Mouse (Mus musculus): ENCODE data around the gene Rab3il1. TPM values are rescaled to one million over a fixed set of nuclear protein-coding genes. Genes with fewer than 3 reads are reported as not detected.

The Rab3il1 gene
- polyA plus RNA-seq (2015; fragmentation: Nextera tagmentation; extraction: Ambion mirVana): 74.9 and 80.9 TPM in 2 replicates

DNA sequence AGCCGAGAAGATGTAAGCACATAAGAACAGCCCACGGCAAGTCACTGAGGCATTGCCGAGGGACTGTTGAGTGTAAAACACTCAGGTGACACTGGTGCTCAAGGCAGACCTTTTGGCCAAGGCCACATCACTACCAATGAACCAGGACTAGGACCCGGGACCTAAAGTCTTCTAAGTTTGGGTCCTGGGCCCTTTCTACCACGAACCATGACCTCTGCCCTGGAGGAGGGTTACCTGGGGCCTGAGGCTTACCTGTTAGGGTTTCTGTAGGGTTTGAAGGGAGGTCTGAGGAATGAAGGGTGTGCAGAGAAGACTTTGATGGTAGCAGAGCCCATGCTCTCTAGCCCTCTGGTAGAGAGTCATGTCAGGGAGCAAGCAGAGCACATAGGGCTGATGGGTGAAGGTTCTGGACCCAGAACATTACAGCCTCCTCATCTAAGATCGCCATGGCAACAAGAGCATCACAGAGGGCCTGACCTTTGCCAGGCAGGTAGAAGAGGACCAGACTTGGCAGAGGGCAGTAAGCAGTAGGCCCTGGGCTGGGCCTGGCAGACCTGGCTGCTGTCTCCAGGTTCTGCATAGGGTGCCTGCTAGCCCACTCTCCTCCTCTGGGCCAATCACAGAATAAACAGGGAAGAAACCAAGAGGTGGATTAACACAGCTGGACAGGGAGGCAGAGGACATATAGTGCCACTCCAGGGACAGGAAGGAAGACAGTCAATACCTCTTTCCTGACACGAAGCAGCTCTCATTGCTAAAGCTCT, at the start of gene Rab3il1, which contains the start of gene Best1:
TSS of gene Rab3il1 (plus strand) at position 464 of the 764 bp plus-strand sequence.
TSS of gene Best1 (minus strand) at position 428 of the 764 bp plus-strand sequence.
- no peaks in the 10 kb centered on the region for H3K27me3 ChIP-seq (ENCODE audit: insufficient read depth, low read length)
- H3K4me2 ChIP-seq (ENCODE audit: low read depth, low read length): no peak within 1 kb of the TSS
- H3K27ac ChIP-seq (ENCODE audit: low read depth): no peak within 1 kb of the TSS
- no peaks in the 10 kb centered on the region for H3K4me1 ChIP-seq (ENCODE audit: insufficient read depth)
- no peak within 1 kb of the TSS for H3K9ac ChIP-seq (replicated peaks)
- H3K9me3 ChIP-seq (ENCODE audit: low read length): 0 out of 2 replicates have a peak, but pooled peaks cover 3% of the 10 kb centered on the region
- TF ChIP-seq EP300 (IDR thresholded peaks at IDR 0.05; ENCODE audit: low read depth) (no peak), CTCF (IDR thresholded peaks at IDR 0.05; ENCODE audit: low read depth) (no peak)
- no peak within 1 kb of the TSS for H3K4me3 ChIP-seq (ENCODE audit: low read depth, low read length)
- WGBS (ENCODE audit: insufficient replicate concordance): 76% methylated on average over 7 of the region's 7 CpGs
- DNase-seq: no peak
- no peaks in the 10 kb centered on the region for H3K36me3 ChIP-seq (replicated peaks; ENCODE audit: insufficient read depth, low read length)
- ATAC-seq: no peak

DNA sequence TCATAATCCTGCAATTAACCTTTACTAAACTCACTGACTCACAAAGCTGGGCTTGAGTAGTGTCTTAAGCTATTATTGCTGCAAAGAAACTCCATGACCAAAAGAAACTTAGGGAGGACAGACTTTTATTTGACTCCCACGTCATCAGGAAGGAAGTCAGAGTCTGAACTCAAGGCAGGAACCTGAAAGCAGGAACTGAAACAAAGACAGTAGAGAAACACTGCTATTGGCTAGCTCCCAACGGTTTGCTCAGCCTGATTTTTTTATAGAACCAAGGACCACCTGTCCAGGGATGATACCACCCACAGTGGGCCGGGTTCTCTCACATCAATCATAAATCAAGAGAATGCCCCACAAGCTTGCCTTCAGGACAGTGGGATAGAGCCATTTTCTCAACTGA, 49.1 kb upstream of the Rab3il1 start:
- TF ChIP-seq CTCF (IDR thresholded peaks at IDR 0.05; ENCODE audit: low read depth) (no peak), EP300 (IDR thresholded peaks at IDR 0.05; ENCODE audit: low read depth) (no peak)
- DNase-seq (peak; percentile 13), ATAC-seq (no peak)
- H3K4me3 ChIP-seq (ENCODE audit: low read depth, low read length): no peak overlapping the region
- H3K27ac ChIP-seq (ENCODE audit: low read depth): peak overlapping the region; percentile 53; the same call in 1 of the 2 replicates
- no peaks in the 10 kb centered on the region for H3K9me3 ChIP-seq (ENCODE audit: low read length)
- H3K4me2 ChIP-seq (ENCODE audit: low read depth, low read length): no peak overlapping the region
- H3K27me3 ChIP-seq (ENCODE audit: insufficient read depth, low read length): no peaks in the 10 kb centered on the region
- H3K36me3 ChIP-seq (replicated peaks; ENCODE audit: insufficient read depth, low read length): no peaks in the 10 kb centered on the region
- 59% methylated on average over 3 of the region's 3 CpGs for WGBS (ENCODE audit: insufficient replicate concordance)
- no peak overlapping the region for H3K9ac ChIP-seq (replicated peaks)
- H3K4me1 ChIP-seq (ENCODE audit: insufficient read depth): peaks cover 42% of the 10 kb centered on the region

DNA sequence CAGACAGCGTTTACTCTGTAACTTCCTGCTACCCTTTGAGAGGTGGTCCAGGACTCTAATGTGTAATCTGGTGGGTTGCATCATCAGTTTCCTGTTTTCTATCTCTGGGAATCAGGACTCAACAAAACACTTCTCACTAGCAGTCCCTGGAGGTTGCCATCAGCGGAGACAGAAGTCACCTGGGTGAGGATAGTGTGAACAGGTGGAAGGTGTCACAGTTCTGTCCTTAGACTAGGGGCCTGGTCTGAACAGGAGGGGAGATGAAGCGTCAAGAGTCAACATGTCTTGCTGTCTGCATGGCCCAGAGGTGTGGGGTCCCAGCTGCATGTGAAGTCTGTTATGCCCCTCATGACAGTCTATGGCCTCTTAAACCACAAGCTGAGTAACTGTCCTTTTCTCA, 48.6 kb upstream of the Rab3il1 start:
- no peak overlapping the region for H3K4me3 ChIP-seq (ENCODE audit: low read depth, low read length)
- no peaks in the 10 kb centered on the region for H3K27me3 ChIP-seq (ENCODE audit: insufficient read depth, low read length)
- DNase-seq (peak; percentile 12), ATAC-seq (no peak)
- H3K9ac ChIP-seq (replicated peaks): no peak overlapping the region
- H3K27ac ChIP-seq (ENCODE audit: low read depth): peak overlapping the region; percentile 53; the same call in 1 of the 2 replicates
- peaks cover 47% of the 10 kb centered on the region for H3K4me1 ChIP-seq (ENCODE audit: insufficient read depth)
- no peaks in the 10 kb centered on the region for H3K9me3 ChIP-seq (ENCODE audit: low read length)
- no peak for TF ChIP-seq EP300 (IDR thresholded peaks at IDR 0.05; ENCODE audit: low read depth)
- TF ChIP-seq CTCF (IDR thresholded peaks at IDR 0.05; ENCODE audit: low read depth): no peak
- no peaks in the 10 kb centered on the region for H3K36me3 ChIP-seq (replicated peaks; ENCODE audit: insufficient read depth, low read length)
- H3K4me2 ChIP-seq (ENCODE audit: low read depth, low read length): no peak overlapping the region
- 68% methylated on average over 3 of the region's 3 CpGs for WGBS (ENCODE audit: insufficient replicate concordance)

DNA sequence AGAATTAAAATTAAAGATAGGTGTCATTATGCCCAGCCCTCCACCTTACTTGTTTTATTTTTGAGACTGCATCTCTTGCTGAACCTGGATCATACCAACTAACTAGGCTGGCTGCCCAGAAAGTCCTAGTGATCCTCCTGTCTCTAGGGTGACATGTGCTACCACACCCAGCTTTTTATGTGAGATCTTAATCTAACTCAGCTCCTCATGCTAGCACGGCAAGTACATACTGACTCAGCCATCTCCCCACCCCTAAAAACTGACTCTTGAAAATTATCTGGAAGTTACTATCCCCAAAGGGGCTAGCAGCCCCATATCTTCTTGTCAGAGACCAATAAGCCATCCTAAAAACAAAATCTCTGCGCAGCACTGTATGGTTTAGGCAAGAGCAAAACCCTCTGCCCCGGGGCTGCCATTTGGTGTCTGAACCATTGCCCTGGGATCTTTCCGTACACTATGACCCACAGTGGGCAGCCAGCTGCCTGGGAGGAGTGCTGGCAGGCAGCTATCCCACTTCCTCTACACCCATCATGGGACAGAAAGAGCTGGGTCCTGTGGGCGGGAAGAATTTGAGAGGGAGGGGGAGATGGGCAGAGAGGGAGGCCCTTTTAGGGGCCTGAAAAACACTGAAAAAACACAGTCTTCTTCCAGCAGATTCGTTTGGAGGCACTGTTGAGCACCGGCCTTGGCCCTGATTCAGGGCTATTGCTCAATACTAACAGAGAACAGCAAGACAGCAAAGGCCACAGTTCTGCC, 47.2 kb upstream of the Rab3il1 start:
- peaks cover 50% of the 10 kb centered on the region for H3K4me1 ChIP-seq (ENCODE audit: insufficient read depth)
- peak overlapping the region; percentile 34 for H3K4me3 ChIP-seq (ENCODE audit: low read depth, low read length)
- H3K27ac ChIP-seq (ENCODE audit: low read depth): peak overlapping the region; percentile 99
- 17% methylated on average over 7 of the region's 7 CpGs for WGBS (ENCODE audit: insufficient replicate concordance)
- H3K9ac ChIP-seq (replicated peaks): peak overlapping the region; percentile 69
- no peaks in the 10 kb centered on the region for H3K36me3 ChIP-seq (replicated peaks; ENCODE audit: insufficient read depth, low read length)
- TF ChIP-seq CTCF (IDR thresholded peaks at IDR 0.05; ENCODE audit: low read depth) (no peak; the same call in 1 of the 2 replicates), EP300 (IDR thresholded peaks at IDR 0.05; ENCODE audit: low read depth) (peak; percentile 41; the same call in 1 of the 2 replicates)
- no peaks in the 10 kb centered on the region for H3K27me3 ChIP-seq (ENCODE audit: insufficient read depth, low read length)
- peak; percentile 88 for ATAC-seq
- no peaks in the 10 kb centered on the region for H3K9me3 ChIP-seq (ENCODE audit: low read length)
- peak overlapping the region; percentile 69 for H3K4me2 ChIP-seq (ENCODE audit: low read depth, low read length)
- DNase-seq: peak; percentile 77

DNA sequence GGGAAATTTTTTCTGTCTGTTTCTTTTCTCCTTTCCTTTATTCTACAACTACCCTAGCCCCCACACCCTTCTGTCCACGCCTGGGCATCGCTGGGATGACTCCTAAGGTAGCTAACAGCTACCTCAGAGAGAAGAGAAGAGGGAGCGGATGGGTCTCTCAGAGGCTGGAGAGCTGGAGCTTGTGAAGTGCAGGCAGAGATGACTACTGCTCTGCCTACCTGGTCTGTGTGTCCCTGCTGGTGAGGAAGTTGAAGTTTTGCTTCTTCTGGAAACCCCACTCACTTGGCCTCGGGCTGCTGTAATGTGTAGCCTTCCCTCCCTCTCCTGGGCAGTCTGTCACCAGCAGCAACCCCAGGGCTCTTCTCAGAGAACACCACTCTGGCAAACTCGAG, 46.7 kb upstream of the Rab3il1 start:
- Histone ChIP-seq H3K4me3 (ENCODE audit: low read depth, low read length) (peak overlapping the region; percentile 34), H3K4me1 (ENCODE audit: insufficient read depth) (peaks cover 51% of the 10 kb centered on the region), H3K9me3 (ENCODE audit: low read length) (no peaks in the 10 kb centered on the region), H3K9ac (replicated peaks) (peak overlapping the region; percentile 69), H3K27ac (ENCODE audit: low read depth) (peak overlapping the region; percentile 99), H3K4me2 (ENCODE audit: low read depth, low read length) (peak overlapping the region; percentile 69), H3K27me3 (ENCODE audit: insufficient read depth, low read length) (no peaks in the 10 kb centered on the region), H3K36me3 (replicated peaks; ENCODE audit: insufficient read depth, low read length) (no peaks in the 10 kb centered on the region)
- peak; percentile 36 for DNase-seq
- WGBS (ENCODE audit: insufficient replicate concordance): 23% methylated on average over 5 of the region's 5 CpGs
- TF ChIP-seq CTCF (IDR thresholded peaks at IDR 0.05; ENCODE audit: low read depth) (peak; percentile 37; the same call in 1 of the 2 replicates), EP300 (IDR thresholded peaks at IDR 0.05; ENCODE audit: low read depth) (no peak)
- peak; percentile 65 for ATAC-seq

DNA sequence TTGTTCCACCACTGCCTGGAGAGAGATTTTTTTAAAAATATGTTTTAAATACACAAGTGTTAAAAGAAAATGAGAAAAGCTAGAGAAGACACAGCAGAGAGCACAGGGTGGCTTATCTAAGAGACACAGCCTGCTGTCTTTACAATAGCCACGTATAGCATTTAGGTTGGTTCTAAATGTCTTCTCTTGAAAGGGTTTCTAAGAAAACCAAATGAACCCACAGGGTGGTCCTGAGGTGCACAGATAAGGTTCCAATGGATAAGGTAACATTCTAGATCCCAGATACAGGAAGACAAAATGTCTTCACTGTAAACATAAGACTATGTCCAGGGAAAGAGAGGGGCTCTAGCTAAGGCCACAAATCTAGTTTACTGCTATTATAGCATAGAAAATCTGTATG, 46.0 kb upstream of the Rab3il1 start:
- DNase-seq: no peak
- H3K27me3 ChIP-seq (ENCODE audit: insufficient read depth, low read length): no peaks in the 10 kb centered on the region
- peak overlapping the region; percentile 69 for H3K9ac ChIP-seq (replicated peaks)
- no peak for TF ChIP-seq CTCF (IDR thresholded peaks at IDR 0.05; ENCODE audit: low read depth)
- 0 out of 2 replicates have a peak, but pooled peaks have one; percentile 66 for TF ChIP-seq EP300 (IDR thresholded peaks at IDR 0.05; ENCODE audit: low read depth)
- H3K36me3 ChIP-seq (replicated peaks; ENCODE audit: insufficient read depth, low read length): no peaks in the 10 kb centered on the region
- H3K4me2 ChIP-seq (ENCODE audit: low read depth, low read length): peak overlapping the region; percentile 69
- peak overlapping the region; percentile 99 for H3K27ac ChIP-seq (ENCODE audit: low read depth)
- peaks cover 51% of the 10 kb centered on the region for H3K4me1 ChIP-seq (ENCODE audit: insufficient read depth)
- H3K9me3 ChIP-seq (ENCODE audit: low read length): no peaks in the 10 kb centered on the region
- no peak for ATAC-seq
- WGBS (ENCODE audit: insufficient replicate concordance): 32% methylated on average over 1 of the region's 1 CpGs
- H3K4me3 ChIP-seq (ENCODE audit: low read depth, low read length): peak overlapping the region; percentile 34; the same call in 1 of the 2 replicates

All from liver, postnatal 0 days (tissue).